ENCODE assay signal across 10 mouse cellular contexts in genomic region chr5:122279799-122280421, GRCm38 (mm10). TPM values are rescaled to one million over a fixed set of nuclear protein-coding genes. Genes with fewer than 3 reads are reported as not detected.
DNase-seq lines count a peak whose midpoint lies in the region; ATAC-seq and TF ChIP-seq lines count a peak whose summit lies in the region.
"Had no signal": no experiment of that assay in that cellular context is flagged by ENCODE, and none has a peak within 500 bp of the region (broad histone marks: within the 10 kb centered on the region; RNA-seq: fewer than 3 reads in every experiment).

No protein-coding gene starts in this region.

- no peaks in the 10 kb centered on the region for H3K27me3 ChIP-seq in hindbrain, postnatal 0 days (ENCODE audit: insufficient read depth, low read length)

- 77% methylated on average over 12 of the region's 12 CpGs for WGBS in hindbrain, postnatal 0 days

- no peak for TF ChIP-seq CTCF in hindbrain, postnatal 0 days (IDR thresholded peaks at IDR 0.05; ENCODE audit: low read depth)

- H3K4me2 ChIP-seq in hindbrain, postnatal 0 days (ENCODE audit: low read depth, low read length): no peak overlapping the region

- no peak overlapping the region for H3K4me3 ChIP-seq in hindbrain, postnatal 0 days (ENCODE audit: low read length)

- H3K4me1 ChIP-seq in hindbrain, postnatal 0 days (ENCODE audit: insufficient read depth, low read length): no peaks in the 10 kb centered on the region

- H3K27ac ChIP-seq in hindbrain, postnatal 0 days: no peak overlapping the region

- no peak overlapping the region for H3K9ac ChIP-seq in hindbrain, postnatal 0 days (replicated peaks; ENCODE audit: low read length)

- no peaks in the 10 kb centered on the region for H3K36me3 ChIP-seq in hindbrain, postnatal 0 days (ENCODE audit: insufficient read depth, low read length)

- no peak for ATAC-seq in hindbrain, postnatal 0 days
- ATAC-seq: forebrain, embryonic 16.5 days had no signal

- DNase-seq in cerebellum, postnatal 10 days: peak; percentile 68 to 74
- DNase-seq in cerebellum, adult 9-11 months: no peak
- DNase-seq in kidney, adult 18-20 months: peak; percentile 21
- no peak for DNase-seq in kidney, postnatal 10 days
- peak; percentile 23 for DNase-seq in NIH3T3 (ENCODE audit: low read depth)
- DNase-seq in lung, postnatal 14 days: peak; percentile 54
- DNase-seq in spleen, postnatal 10 days (ENCODE audit: low spot score in 2 of 2): no peak
- no peak for DNase-seq in hindbrain, postnatal 0 days (ENCODE audit: low spot score)
- DNase-seq: thymus, adult 18-20 months had no signal

- H3K9me3 ChIP-seq in hindbrain, postnatal 0 days (ENCODE audit: low read length): no peaks in the 10 kb centered on the region

RNA-seq across cellular contexts. Expression of gene Pptc7, which starts 4.3 kb away (rescaled TPM):
- total RNA-seq in hindbrain, postnatal 0 days (2014; rRNA removed): 15.8 and 18.7 TPM in 2 replicates
- polyA plus RNA-seq in hindbrain, postnatal 0 days (2015; fragmentation: Nextera tagmentation; extraction: Ambion mirVana): 6.9 and 7.2 TPM in 2 replicates

RNA-seq across cellular contexts. Expression of gene Tctn1, which starts 15.7 kb away (rescaled TPM):
- 30.3 and 30.6 TPM in 2 replicates for total RNA-seq in hindbrain, postnatal 0 days (2014; rRNA removed)
- polyA plus RNA-seq in hindbrain, postnatal 0 days (2015; fragmentation: Nextera tagmentation; extraction: Ambion mirVana): 6.5 TPM in 2 replicates

Comparison
In these comparisons a context has a peak if more than half of its experiments do, and no peak if none do; other contexts are left out.
1. DNase-seq: peak in cerebellum, postnatal 10 days (2 of 2), kidney, adult 18-20 months (single experiment), NIH3T3 (single experiment) and lung, postnatal 14 days (single experiment); none in cerebellum, adult 9-11 months (single experiment), kidney, postnatal 10 days (single experiment), spleen, postnatal 10 days (0 of 2) and hindbrain, postnatal 0 days (single experiment).